Mouse (Mus musculus) C2C12 (cell line): Measurements from ENCODE around the gene Wdr59.

Experiments
- CTCF ChIP-seq: IDR thresholded peaks from one replicate; pipeline ENCODE4 v1.5.1; 2011; ENCODE audit not compliant: control insufficient read depth, insufficient read depth, insufficient read length
- MYOG ChIP-seq: IDR thresholded peaks from one replicate; pipeline ENCODE4 v1.6.1; 2011; ENCODE audit not compliant: control insufficient read depth, insufficient read length; ENCODE audit errors: extremely low read depth

DNA sequence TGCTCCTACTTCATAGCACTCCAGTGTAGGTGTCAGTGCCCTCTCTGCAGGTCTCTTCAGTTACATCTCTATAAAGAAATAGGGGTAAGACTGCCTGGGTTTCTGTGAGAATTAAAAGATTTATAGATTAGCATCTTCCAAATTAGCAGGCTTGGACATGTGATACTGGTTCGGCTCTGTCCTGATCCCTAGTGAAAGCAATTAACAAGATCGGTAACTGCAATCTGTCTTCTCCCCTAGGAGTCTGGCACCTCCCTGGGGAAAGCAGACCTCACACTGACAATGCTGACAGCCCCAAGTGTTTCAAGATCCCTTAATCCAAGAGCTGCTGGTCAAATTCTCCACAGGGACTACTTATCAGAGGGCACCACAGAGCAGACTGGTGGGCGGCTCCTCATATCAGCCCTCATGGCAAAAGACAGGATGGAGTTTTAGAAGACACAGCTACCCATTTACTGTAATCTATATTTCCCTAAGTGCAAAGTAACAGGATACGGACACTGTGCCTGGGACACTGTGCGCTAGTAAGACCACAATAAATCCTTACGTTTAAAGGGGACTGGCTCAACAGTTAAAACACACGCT lies 5.3 kb downstream of the Wdr59 start:
- TF ChIP-seq CTCF (no peak), MYOG (no peak)
